Mouse (Mus musculus): ENCODE results near the gene Pyy.

DNA sequence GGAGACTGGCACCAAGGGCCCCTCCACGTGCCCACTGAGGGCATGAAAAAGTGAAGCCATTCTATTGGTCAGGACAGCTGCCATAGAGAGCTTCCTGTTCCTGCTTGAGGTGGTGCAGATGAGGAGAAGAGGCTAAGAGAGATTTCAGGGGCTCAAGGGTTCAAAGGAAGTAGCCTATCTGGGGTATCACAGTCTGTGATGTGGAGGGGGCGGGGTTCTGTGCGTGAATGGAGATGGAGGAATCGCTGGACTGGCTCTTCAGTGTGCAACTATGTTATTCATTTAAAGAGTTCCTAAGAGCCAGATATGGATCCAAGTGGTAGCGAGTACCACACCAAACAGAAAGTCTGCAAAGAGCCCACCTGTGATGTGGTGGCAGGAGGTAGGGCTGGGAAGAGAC, 11.2 kb downstream of the Pyy start:
- TF ChIP-seq CTCF (IDR thresholded peaks at IDR 0.05; ENCODE audit: low read depth, low read length) (no peak), GATA1 (IDR thresholded peaks at IDR 0.05; ENCODE audit: borderline replicate concordance, low read length) (no peak)
